Mouse (Mus musculus): ENCODE measurements around the gene Defb41. TPM values are rescaled to one million over a fixed set of nuclear protein-coding genes. Genes with fewer than 3 reads are reported as not detected.
"Not testable (repeated sequence)": the region's sequence is repeated elsewhere in the genome, so short reads cannot be mapped to it uniquely, and the experiment has no call there.

Defb41 gene
- total RNA-seq (2021): not detected

- intact Hi-C loops (cut with DNase I): no loop called here
- DNase-seq: no peak
Observed at GRCm38 (mm10) chr1:18265038-18265437, at the start of gene Defb41. Defb41 (minus strand) TSS chr1:18265138.

GRCm38 (mm10) chr1:18308474-18308829, 43.5 kb upstream of the Defb41 start:
- DNase-seq: no peak
- intact Hi-C loops (cut with DNase I): no loop called here

GRCm38 (mm10) chr1:18307545-18308473, 42.9 kb upstream of the Defb41 start:
- DNase-seq: no peak
- intact Hi-C loops (cut with DNase I): no loop called here

- intact Hi-C loops (cut with DNase I): no loop called here
- DNase-seq: no peak
Observed at GRCm38 (mm10) chr1:18292515-18292914, 27.6 kb upstream of the Defb41 start.

GRCm38 (mm10) chr1:18288860-18289259, 23.9 kb upstream of the Defb41 start:
- DNase-seq: no peak
- intact Hi-C loops (cut with DNase I): no loop called here

GRCm38 (mm10) chr1:18287371-18287770, 22.4 kb upstream of the Defb41 start:
- DNase-seq: no peak
- intact Hi-C loops (cut with DNase I): no loop called here

GRCm38 (mm10) chr1:18271095-18271494, 6.2 kb upstream of the Defb41 start:
- intact Hi-C loops (cut with DNase I): no loop called here
- no peak for DNase-seq

GRCm38 (mm10) chr1:18268845-18269244, 3.9 kb upstream of the Defb41 start:
- intact Hi-C loops (cut with DNase I): no loop called here
- no peak for DNase-seq

GRCm38 (mm10) chr1:18245801-18246580, 18.9 kb downstream of the Defb41 start:
- intact Hi-C loops (cut with DNase I); DNase-seq: not testable (repeated sequence)

- DNase-seq: no peak
- intact Hi-C loops (cut with DNase I): no loop called here
Observed at GRCm38 (mm10) chr1:18237343-18237742, 27.6 kb downstream of the Defb41 start, which contains the start of gene Defb18. Defb18 (minus strand) TSS chr1:18237443.

- no peak for DNase-seq
- intact Hi-C loops (cut with DNase I): no loop called here
Observed at GRCm38 (mm10) chr1:18223385-18223945, 41.5 kb downstream of the Defb41 start.

Other genes starting within 250 kb of the Defb41 start
- gene Crisp4, start 119.2 kb downstream of the Defb41 start, total RNA-seq (2021): not detected
- not detected for gene Defb18, start 27.7 kb downstream of the Defb41 start, total RNA-seq (2021)